8 mouse cellular contexts compared by ENCODE assay signal in the genomic region with DNA sequence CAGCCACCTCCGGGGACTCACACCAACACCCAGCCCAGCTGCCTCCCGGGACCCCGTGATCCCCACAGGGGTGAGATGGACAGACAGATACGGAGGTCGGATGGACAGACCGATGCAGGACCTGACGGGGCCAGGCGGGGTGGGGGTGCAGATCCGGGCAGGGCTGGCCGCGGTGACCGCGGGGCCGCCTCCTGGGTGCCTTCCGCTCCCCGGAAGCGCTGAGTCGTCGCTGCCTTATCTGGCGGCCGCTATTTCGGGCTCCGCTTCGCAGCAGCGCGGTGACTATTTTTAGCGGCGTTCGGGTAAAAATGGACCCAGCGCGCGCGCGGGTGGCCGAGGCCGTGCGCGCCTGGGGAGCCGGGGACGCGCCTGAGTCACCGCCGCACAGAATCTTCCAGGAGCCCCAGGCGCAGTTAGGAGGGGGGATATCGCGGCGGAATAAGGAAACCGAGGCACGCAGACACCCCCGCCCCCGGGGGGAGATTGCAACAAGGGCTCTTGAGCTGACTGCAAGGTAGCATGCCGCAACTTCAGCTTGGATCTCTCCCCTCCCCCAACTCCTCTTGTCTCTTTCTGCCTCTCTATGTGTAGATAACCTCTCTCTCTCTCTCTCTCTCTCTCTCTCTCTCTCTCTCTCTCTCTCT. TPM values are rescaled to one million over a fixed set of nuclear protein-coding genes. Genes with fewer than 3 reads are reported as not detected.
DNase-seq lines count a peak whose midpoint lies in the region; ATAC-seq and TF ChIP-seq lines count a peak whose summit lies in the region.

No protein-coding gene starts in this region.

- peaks cover 6% of the 10 kb centered on the region for H3K4me1 ChIP-seq in embryonic facial prominence, embryonic 12.5 days
- H3K4me1 ChIP-seq in limb, embryonic 11.5 days (ENCODE audit: control insufficient read depth, insufficient read depth, low read length) = peaks cover 1% of the 10 kb centered on the region
- H3K4me1 ChIP-seq in midbrain, embryonic 12.5 days = peaks cover 11% of the 10 kb centered on the region; the same call in 1 of the 2 replicates
- H3K4me1 ChIP-seq in spleen, adult 2 months (ENCODE audit: control insufficient read depth, insufficient read depth, insufficient read length) = peaks cover 7% of the 10 kb centered on the region

- DNase-seq in layer of hippocampus, adult 11-12 months (ENCODE audit: low spot score) = peak; percentile 82
- DNase-seq in layer of hippocampus, adult 9-10 months (ENCODE audit: low spot score) = no peak
- peak; percentile 86 to 91 for DNase-seq in heart, adult 18-20 months
- peak; percentile 67 for DNase-seq in kidney, adult 18-20 months
- peak; percentile 50 for DNase-seq in limb, embryonic 11.5 days (ENCODE audit: low spot score)
- peak in 1 of 2 experiments; percentile 77 for DNase-seq in spleen, adult 2 months (ENCODE audit: low read depth in 1 of 2, low spot score in 2 of 2)

- H3K9me3 ChIP-seq in embryonic facial prominence, embryonic 12.5 days = no peaks in the 10 kb centered on the region
- no peaks in the 10 kb centered on the region for H3K9me3 ChIP-seq in limb, embryonic 11.5 days (ENCODE audit: control insufficient read depth, low read length)
- H3K9me3 ChIP-seq in midbrain, embryonic 12.5 days = no peaks in the 10 kb centered on the region

- peak overlapping the region; percentile 61 for H3K4me3 ChIP-seq in embryonic facial prominence, embryonic 12.5 days
- peak overlapping the region; percentile 57 for H3K4me3 ChIP-seq in limb, embryonic 11.5 days (ENCODE audit: low read depth, low read length)
- peak overlapping the region; percentile 66 for H3K4me3 ChIP-seq in midbrain, embryonic 12.5 days
- H3K4me3 ChIP-seq in spleen, adult 2 months (ENCODE audit: extremely low read depth, insufficient read depth, insufficient read length) = peak overlapping the region; percentile 60

- H3K27me3 ChIP-seq in embryonic facial prominence, embryonic 12.5 days = no peaks in the 10 kb centered on the region
- H3K27me3 ChIP-seq in limb, embryonic 11.5 days (ENCODE audit: control insufficient read depth, insufficient read depth, low read length) = no peaks in the 10 kb centered on the region
- H3K27me3 ChIP-seq in midbrain, embryonic 12.5 days = peaks cover 22% of the 10 kb centered on the region
- H3K27me3 ChIP-seq in spleen, adult 2 months (ENCODE audit: control insufficient read depth, insufficient read depth, low read length) = no peaks in the 10 kb centered on the region

- ATAC-seq in embryonic facial prominence, embryonic 12.5 days (ENCODE audit: insufficient number of reproducible peaks, insufficient read depth, low FRiP score, low TSS enrichment) = no peak
- 0 out of 2 replicates have a peak, but pooled peaks have one; percentile 18 for ATAC-seq in limb, embryonic 11.5 days (ENCODE audit: insufficient number of reproducible peaks, low FRiP score, low TSS enrichment, low read depth)
- peak; percentile 69 for ATAC-seq in midbrain, embryonic 12.5 days (ENCODE audit: low FRiP score, low read depth)

- no peak for TF ChIP-seq CTCF in spleen, adult 2 months (IDR thresholded peaks at IDR 0.05; ENCODE audit: extremely low read depth, insufficient read depth, insufficient read length, insufficient replicate concordance)

- WGBS in embryonic facial prominence, embryonic 12.5 days = under 1% methylated on average over 52 of the region's 52 CpGs
- WGBS in limb, embryonic 11.5 days = under 1% methylated on average over 51 of the region's 52 CpGs
- WGBS in midbrain, embryonic 12.5 days = under 1% methylated on average over 51 of the region's 52 CpGs
- WGBS in spleen, adult 2 months = under 1% methylated on average over 52 of the region's 52 CpGs

- TF ChIP-seq POLR2A in spleen, adult 2 months (IDR thresholded peaks at IDR 0.05; ENCODE audit: low read depth, low read length) = no peak

- peak overlapping the region; percentile 73 for H3K9ac ChIP-seq in embryonic facial prominence, embryonic 12.5 days
- peak overlapping the region; percentile 71 for H3K9ac ChIP-seq in limb, embryonic 11.5 days (ENCODE audit: low read length)
- peak overlapping the region; percentile 86 for H3K9ac ChIP-seq in midbrain, embryonic 12.5 days (replicated peaks)

- H3K36me3 ChIP-seq in embryonic facial prominence, embryonic 12.5 days = no peaks in the 10 kb centered on the region
- no peaks in the 10 kb centered on the region for H3K36me3 ChIP-seq in limb, embryonic 11.5 days (ENCODE audit: control insufficient read depth, insufficient read depth, low read length)
- no peaks in the 10 kb centered on the region for H3K36me3 ChIP-seq in midbrain, embryonic 12.5 days
- no peaks in the 10 kb centered on the region for H3K36me3 ChIP-seq in spleen, adult 2 months (ENCODE audit: control insufficient read depth, insufficient read depth, low read length)

- H3K4me2 ChIP-seq in embryonic facial prominence, embryonic 12.5 days (replicated peaks) = peak overlapping the region; percentile 71
- H3K4me2 ChIP-seq in limb, embryonic 11.5 days (ENCODE audit: low read depth, severe bottlenecking) = peak overlapping the region; percentile 90
- H3K4me2 ChIP-seq in midbrain, embryonic 12.5 days (replicated peaks) = peak overlapping the region; percentile 90

- H3K27ac ChIP-seq in embryonic facial prominence, embryonic 12.5 days = no peak overlapping the region
- H3K27ac ChIP-seq in limb, embryonic 11.5 days (replicated peaks; ENCODE audit: low read depth, low read length) = no peak overlapping the region
- peak overlapping the region; percentile 66 for H3K27ac ChIP-seq in midbrain, embryonic 12.5 days (replicated peaks)
- peak overlapping the region; percentile 41 for H3K27ac ChIP-seq in spleen, adult 2 months (ENCODE audit: insufficient read depth, low read length)

RNA-seq across cellular contexts. Expression of a gene that starts 11.7 kb away (rescaled TPM):
- 92.3 and 94.5 TPM in 2 replicates for polyA plus RNA-seq in embryonic facial prominence, embryonic 12.5 days (2016; fragmentation: Nextera tagmentation; extraction: Ambion mirVana)
- 10 to 100 TPM; 43.5 to 50.3 TPM for total RNA-seq in heart, adult 18-20 months (2021)
- 104 and 114 TPM in 2 replicates for polyA plus RNA-seq in limb, embryonic 11.5 days (2014; fragmentation: Nextera tagmentation; extraction: Ambion mirVana)
- polyA plus RNA-seq in midbrain, embryonic 12.5 days (2016; fragmentation: Nextera tagmentation; extraction: Ambion mirVana) = 103 and 114 TPM in 2 replicates
- polyA plus RNA-seq in spleen, adult 2 months (2012; rRNA removed) = 28.2 and 29.9 TPM in 2 replicates

RNA-seq across cellular contexts. Expression of a gene that starts 23.0 kb away (rescaled TPM):
- 0.05 TPM in 1 of 2 replicates, not detected in the other for polyA plus RNA-seq in embryonic facial prominence, embryonic 12.5 days (2016; fragmentation: Nextera tagmentation; extraction: Ambion mirVana)
- 1 to 10 TPM in 1 of 2 experiments, under 1 TPM in 1; 0.62 to 1.0 TPM for total RNA-seq in heart, adult 18-20 months (2021)
- polyA plus RNA-seq in limb, embryonic 11.5 days (2014; fragmentation: Nextera tagmentation; extraction: Ambion mirVana) = 0.06 TPM in 1 of 2 replicates, not detected in the other
- polyA plus RNA-seq in midbrain, embryonic 12.5 days (2016; fragmentation: Nextera tagmentation; extraction: Ambion mirVana) = 0.20 TPM in 1 of 2 replicates, not detected in the other
- 1.6 and 1.9 TPM in 2 replicates for polyA plus RNA-seq in spleen, adult 2 months (2012; rRNA removed)

RNA-seq across cellular contexts. Expression of a gene that starts 26.5 kb away (rescaled TPM):
- 27.1 and 28.0 TPM in 2 replicates for polyA plus RNA-seq in embryonic facial prominence, embryonic 12.5 days (2016; fragmentation: Nextera tagmentation; extraction: Ambion mirVana)
- total RNA-seq in heart, adult 18-20 months (2021) = 1 to 10 TPM; 9.6 to 10.0 TPM
- polyA plus RNA-seq in limb, embryonic 11.5 days (2014; fragmentation: Nextera tagmentation; extraction: Ambion mirVana) = 21.1 and 24.8 TPM in 2 replicates
- 19.1 and 20.6 TPM in 2 replicates for polyA plus RNA-seq in midbrain, embryonic 12.5 days (2016; fragmentation: Nextera tagmentation; extraction: Ambion mirVana)
- polyA plus RNA-seq in spleen, adult 2 months (2012; rRNA removed) = 5.8 and 5.9 TPM in 2 replicates

RNA-seq across cellular contexts. Expression of a gene that starts 26.7 kb away (rescaled TPM):
- 7.3 and 8.1 TPM in 2 replicates for polyA plus RNA-seq in embryonic facial prominence, embryonic 12.5 days (2016; fragmentation: Nextera tagmentation; extraction: Ambion mirVana)
- 10 to 100 TPM; 38.2 to 42.9 TPM for total RNA-seq in heart, adult 18-20 months (2021)
- 6.6 and 8.7 TPM in 2 replicates for polyA plus RNA-seq in limb, embryonic 11.5 days (2014; fragmentation: Nextera tagmentation; extraction: Ambion mirVana)
- 3.6 and 4.1 TPM in 2 replicates for polyA plus RNA-seq in midbrain, embryonic 12.5 days (2016; fragmentation: Nextera tagmentation; extraction: Ambion mirVana)
- 2.2 and 2.5 TPM in 2 replicates for polyA plus RNA-seq in spleen, adult 2 months (2012; rRNA removed)

RNA-seq across cellular contexts. Expression of a gene that starts 49.0 kb away (rescaled TPM):
- polyA plus RNA-seq in embryonic facial prominence, embryonic 12.5 days (2016; fragmentation: Nextera tagmentation; extraction: Ambion mirVana) = 19.9 and 23.2 TPM in 2 replicates
- total RNA-seq in heart, adult 18-20 months (2021) = 10 to 100 TPM in 1 of 2 experiments, 1 to 10 TPM in 1; 7.6 to 10.4 TPM
- 11.8 and 13.5 TPM in 2 replicates for polyA plus RNA-seq in limb, embryonic 11.5 days (2014; fragmentation: Nextera tagmentation; extraction: Ambion mirVana)
- polyA plus RNA-seq in midbrain, embryonic 12.5 days (2016; fragmentation: Nextera tagmentation; extraction: Ambion mirVana) = 27.5 and 30.3 TPM in 2 replicates
- 51.8 and 62.2 TPM in 2 replicates for polyA plus RNA-seq in spleen, adult 2 months (2012; rRNA removed)

Comparison
In these comparisons a context has a peak if more than half of its experiments do, and no peak if none do; other contexts are left out.
1. H3K27ac ChIP-seq: peak in midbrain, embryonic 12.5 days (single experiment) and spleen, adult 2 months (single experiment); none in embryonic facial prominence, embryonic 12.5 days (single experiment) and limb, embryonic 11.5 days (single experiment).
2. Peak in every context shown above with its lines, with median percentiles within 50 percentile points of each other: H3K4me2 ChIP-seq, H3K4me3 ChIP-seq and H3K9ac ChIP-seq.